Mouse (Mus musculus) testis, adult 2 months (tissue): ENCODE measurements around the gene 1600002K03Rik. TPM values are rescaled to one million over a fixed set of nuclear protein-coding genes. Genes with fewer than 3 reads are reported as not detected.

Experiments used
- H3K27ac ChIP-seq: fragments of 200-500 bp; 2 replicates; pipeline ENCODE4 v1.5.1; 2012; ENCODE audit warnings: low read depth, low read length; ENCODE audit not compliant: control insufficient read depth, insufficient read depth
- H3K27me3 ChIP-seq: fragments of 200-500 bp; 2 replicates; pipeline ENCODE4 v1.6.1; 2012; ENCODE audit warnings: mild to moderate bottlenecking, low read length, moderate library complexity; ENCODE audit not compliant: control insufficient read depth, insufficient read depth
- H3K36me3 ChIP-seq: fragments of 200-500 bp; 2 replicates; pipeline ENCODE4 v1.6.1; 2012; ENCODE audit warnings: mild to moderate bottlenecking, low read length; ENCODE audit not compliant: control insufficient read depth, insufficient read depth
- H3K4me1 ChIP-seq: fragments of 200-500 bp; 2 replicates; pipeline ENCODE4 v1.6.1; 2012; ENCODE audit warnings: low read length; ENCODE audit not compliant: control insufficient read depth, insufficient read depth
- H3K4me3 ChIP-seq: fragments of 200-500 bp; 2 replicates; pipeline ENCODE4 v1.5.1; 2012; ENCODE audit warnings: low read depth, mild to moderate bottlenecking, low read length, moderate library complexity, mixed read lengths; ENCODE audit not compliant: control insufficient read depth
- CTCF ChIP-seq: fragments of 200-500 bp; IDR thresholded peaks from 2 replicates; pipeline ENCODE4 v1.5.1; 2012; ENCODE audit warnings: low read depth, mild to moderate bottlenecking, inconsistent platforms, low read length, moderate library complexity; ENCODE audit not compliant: control insufficient read depth, insufficient read depth, insufficient replicate concordance
- POLR2A ChIP-seq: fragments of 200-500 bp; IDR thresholded peaks from 2 replicates; pipeline ENCODE4 v1.6.1; 2012; ENCODE audit warnings: low read depth, mild to moderate bottlenecking, inconsistent platforms, low read length, moderate library complexity; ENCODE audit not compliant: control insufficient read depth
- polyA plus RNA-seq: library from polyadenylated mRNA; depleted of rRNA; stranded (reverse); fragments of >200 nt; gene quantifications from 2 replicates; pipeline ENCODE4 v1.2.3, GENCODE M21; 2012

The 1600002K03Rik gene
- polyA plus RNA-seq, 1 experiment, result 7.9 TPM

DNA sequence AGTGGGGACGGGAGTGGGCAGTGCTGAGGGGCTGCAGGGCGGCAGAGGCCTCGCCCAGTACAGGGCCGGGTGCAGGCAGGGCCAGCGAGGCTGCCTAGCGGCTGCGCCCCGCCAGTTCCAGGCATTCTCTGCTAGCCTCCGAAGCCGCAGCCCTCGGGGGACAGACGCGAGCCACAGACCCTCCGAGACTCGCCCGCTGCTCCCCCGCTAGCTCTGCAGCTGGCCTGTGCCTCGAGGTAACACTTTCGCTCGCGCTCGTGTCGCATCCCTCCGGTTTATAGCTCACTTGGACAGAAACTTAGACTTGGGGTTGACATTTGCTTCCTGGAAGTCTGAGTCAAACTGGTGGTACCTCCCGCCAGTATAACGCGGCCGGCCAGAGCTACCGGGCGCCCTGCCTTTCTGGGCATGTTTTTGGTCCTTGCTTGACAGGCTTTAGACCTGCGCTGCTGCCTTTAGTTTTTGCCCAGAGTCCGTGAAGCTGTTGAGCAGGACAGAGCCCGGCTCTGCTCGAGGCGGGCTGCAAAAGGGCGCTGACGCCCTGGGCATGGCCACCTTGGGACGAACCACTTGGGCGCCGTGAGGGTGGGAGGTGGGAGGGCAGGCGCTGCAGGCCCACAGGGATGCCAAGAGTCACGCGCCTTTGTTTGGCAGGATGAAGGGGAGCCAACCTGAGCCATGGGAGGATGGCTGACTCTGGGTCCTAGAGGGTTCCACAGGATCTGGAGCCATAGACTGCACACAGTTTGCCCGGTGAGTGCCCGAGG is 801 bp upstream of the 1600002K03Rik start:
- peaks cover 23% of the 10 kb centered on the region for H3K4me1 ChIP-seq
- H3K36me3 ChIP-seq, result peaks cover 4% of the 10 kb centered on the region
- no peak for TF ChIP-seq CTCF
- TF ChIP-seq POLR2A, result no peak
- no peaks in the 10 kb centered on the region for H3K27me3 ChIP-seq
- peak overlapping the region; percentile 4 for H3K4me3 ChIP-seq
- no peak overlapping the region for H3K27ac ChIP-seq

GRCm38 (mm10) chr10:80173358-80173757 is 614 bp downstream of the 1600002K03Rik start:
- peak overlapping the region; percentile 50 for H3K27ac ChIP-seq
- peak overlapping the region; percentile 41 for H3K4me3 ChIP-seq
- H3K36me3 ChIP-seq, result peaks cover 4% of the 10 kb centered on the region
- H3K4me1 ChIP-seq, result peaks cover 23% of the 10 kb centered on the region
- no peak for TF ChIP-seq POLR2A
- no peak for TF ChIP-seq CTCF
- no peaks in the 10 kb centered on the region for H3K27me3 ChIP-seq

DNA sequence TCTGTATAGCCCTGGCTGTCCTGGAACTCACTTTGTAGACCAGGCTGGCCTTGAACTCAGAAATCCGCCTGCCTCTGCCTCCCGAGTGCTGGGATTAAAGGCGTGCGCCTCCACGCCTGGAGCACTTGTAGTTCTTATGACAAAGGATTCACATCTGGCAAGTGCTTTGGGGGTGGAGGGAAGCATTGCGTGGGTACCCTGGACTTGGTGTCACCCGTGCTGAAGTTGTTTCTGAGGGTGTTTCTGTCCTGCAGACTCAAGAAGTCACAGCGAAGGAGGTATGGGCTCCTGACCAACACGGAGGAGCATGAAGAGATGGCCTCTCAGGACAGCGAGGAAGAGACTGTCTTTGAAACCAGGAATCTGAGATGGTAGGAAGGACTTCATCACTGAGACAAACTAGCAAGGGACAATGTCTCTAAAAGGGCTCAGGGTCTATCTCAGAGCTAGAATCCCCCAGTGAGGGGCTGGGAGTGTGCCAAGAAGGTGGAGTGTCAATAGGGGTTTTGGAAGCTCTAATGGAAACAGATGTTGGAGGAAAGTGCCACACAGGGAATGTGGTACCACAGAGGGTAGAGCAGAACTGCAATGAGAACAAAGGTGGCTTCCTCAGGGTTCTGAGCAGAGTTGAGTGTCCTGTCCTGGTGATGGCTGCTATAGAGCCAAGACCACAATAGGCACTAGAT is 1.4 kb downstream of the 1600002K03Rik start:
- Histone ChIP-seq H3K27me3 (no peaks in the 10 kb centered on the region), H3K4me3 (no peak overlapping the region), H3K36me3 (peaks cover 4% of the 10 kb centered on the region), H3K4me1 (peaks cover 23% of the 10 kb centered on the region), H3K27ac (no peak overlapping the region)
- TF ChIP-seq POLR2A (no peak), CTCF (no peak)

GRCm38 (mm10) chr10:80174705-80175104 is 2.0 kb downstream of the 1600002K03Rik start:
- H3K4me1 ChIP-seq, result peaks cover 26% of the 10 kb centered on the region
- H3K4me3 ChIP-seq, result no peak overlapping the region
- TF ChIP-seq CTCF (peak; percentile 38; the same call in 1 of the 2 replicates), POLR2A (no peak)
- H3K27ac ChIP-seq, result no peak overlapping the region
- no peaks in the 10 kb centered on the region for H3K27me3 ChIP-seq
- peaks cover 4% of the 10 kb centered on the region for H3K36me3 ChIP-seq

GRCm38 (mm10) chr10:80175536-80176269 is 3.0 kb downstream of the 1600002K03Rik start:
- TF ChIP-seq POLR2A (no peak), CTCF (no peak; the same call in 1 of the 2 replicates)
- Histone ChIP-seq H3K36me3 (peaks cover 2% of the 10 kb centered on the region; the same call in 1 of the 2 replicates), H3K27me3 (no peaks in the 10 kb centered on the region), H3K4me3 (no peak overlapping the region), H3K27ac (no peak overlapping the region), H3K4me1 (peaks cover 26% of the 10 kb centered on the region)

DNA sequence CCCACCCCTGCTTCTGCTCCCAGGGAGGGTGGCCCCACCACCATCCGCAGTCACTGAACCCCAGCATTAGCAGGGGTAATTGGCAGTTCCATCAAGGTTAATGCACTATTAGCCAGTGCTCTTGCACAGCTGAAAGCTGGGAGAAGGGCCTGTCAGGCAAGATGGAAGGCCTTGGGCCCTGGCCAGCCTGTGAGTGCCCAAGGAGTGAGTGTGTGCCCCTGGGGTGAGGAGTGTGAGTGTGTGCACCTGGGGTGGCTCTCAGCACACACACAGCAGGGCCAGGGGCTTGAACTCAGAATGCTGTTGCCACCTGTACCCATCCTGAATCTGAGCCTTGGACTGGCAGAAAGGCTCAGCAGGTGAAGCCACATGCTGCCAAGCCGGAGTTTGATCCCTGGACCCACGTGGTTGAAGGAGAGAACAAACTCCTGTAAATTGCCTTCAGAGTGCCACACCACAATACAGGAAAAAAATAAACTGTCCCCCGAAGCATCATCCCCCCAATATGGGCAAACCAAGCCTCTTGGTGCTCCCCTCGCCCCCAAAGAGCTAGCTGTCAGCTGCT is 3.6 kb downstream of the 1600002K03Rik start:
- peaks cover 26% of the 10 kb centered on the region for H3K4me1 ChIP-seq

DNA sequence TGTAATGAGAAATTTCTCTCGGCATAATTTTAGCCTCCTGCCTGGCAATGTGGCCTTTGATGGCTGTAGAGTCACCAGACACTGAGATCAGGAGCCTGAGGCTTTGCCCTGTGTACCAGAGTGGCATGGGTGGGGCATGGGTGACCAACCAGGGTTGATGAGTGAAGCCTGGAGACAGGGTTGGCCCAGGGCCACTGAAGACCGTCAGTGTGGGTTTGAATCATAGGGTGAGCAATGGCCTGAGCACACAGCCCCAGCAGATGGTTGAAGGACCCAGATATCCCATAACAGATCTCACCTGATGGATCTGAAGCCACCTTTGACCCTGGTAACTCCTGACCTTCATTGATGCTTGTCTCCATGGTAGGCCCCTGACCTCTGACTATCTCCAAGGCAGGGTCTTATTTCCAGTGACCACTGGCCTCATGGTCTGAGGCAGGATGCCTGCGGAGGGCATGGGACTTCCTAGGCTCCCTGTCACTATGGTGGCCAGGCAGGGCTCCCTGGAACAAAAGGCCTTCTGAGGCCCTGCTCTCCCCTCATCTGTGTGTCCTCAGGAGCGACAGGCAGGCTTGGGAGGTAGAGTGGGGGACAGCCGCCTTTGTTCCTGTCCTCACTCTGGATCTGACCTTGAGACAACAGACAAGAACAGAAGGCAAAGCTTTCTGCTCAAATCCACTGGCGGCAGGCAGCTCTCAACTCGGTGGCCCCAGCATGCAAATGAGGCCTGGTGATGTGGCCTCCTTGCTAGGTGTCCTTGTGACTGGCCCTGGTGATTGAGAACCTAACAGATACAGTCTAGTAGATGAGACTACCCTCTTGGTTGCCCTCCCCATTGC is 4.9 kb downstream of the 1600002K03Rik start:
- Histone ChIP-seq H3K4me3 (no peak overlapping the region), H3K27me3 (no peaks in the 10 kb centered on the region)

More for the DNA sequence above, 3.6 kb downstream of the 1600002K03Rik start:
- no peak for TF ChIP-seq POLR2A
- no peak for TF ChIP-seq CTCF
- Histone ChIP-seq H3K27ac (no peak overlapping the region), H3K27me3 (no peaks in the 10 kb centered on the region), H3K36me3 (peaks cover under 1% of the 10 kb centered on the region; the same call in 1 of the 2 replicates), H3K4me3 (no peak overlapping the region)

More for the DNA sequence above, 4.9 kb downstream of the 1600002K03Rik start:
- H3K36me3 ChIP-seq, result no peaks in the 10 kb centered on the region
- H3K4me1 ChIP-seq, result peaks cover 16% of the 10 kb centered on the region
- TF ChIP-seq POLR2A (no peak), CTCF (no peak)
- H3K27ac ChIP-seq, result no peak overlapping the region
